Mouse (Mus musculus) retina, postnatal 7 days (tissue): ENCODE results near the gene Cyth1.

Experiments used
- DNase-seq: peaks from one replicate; pipeline ENCODE4 v3.0.0-alpha.2; 2012; ENCODE audit warnings: low read depth, low spot score

The Cyth1 gene

DNA sequence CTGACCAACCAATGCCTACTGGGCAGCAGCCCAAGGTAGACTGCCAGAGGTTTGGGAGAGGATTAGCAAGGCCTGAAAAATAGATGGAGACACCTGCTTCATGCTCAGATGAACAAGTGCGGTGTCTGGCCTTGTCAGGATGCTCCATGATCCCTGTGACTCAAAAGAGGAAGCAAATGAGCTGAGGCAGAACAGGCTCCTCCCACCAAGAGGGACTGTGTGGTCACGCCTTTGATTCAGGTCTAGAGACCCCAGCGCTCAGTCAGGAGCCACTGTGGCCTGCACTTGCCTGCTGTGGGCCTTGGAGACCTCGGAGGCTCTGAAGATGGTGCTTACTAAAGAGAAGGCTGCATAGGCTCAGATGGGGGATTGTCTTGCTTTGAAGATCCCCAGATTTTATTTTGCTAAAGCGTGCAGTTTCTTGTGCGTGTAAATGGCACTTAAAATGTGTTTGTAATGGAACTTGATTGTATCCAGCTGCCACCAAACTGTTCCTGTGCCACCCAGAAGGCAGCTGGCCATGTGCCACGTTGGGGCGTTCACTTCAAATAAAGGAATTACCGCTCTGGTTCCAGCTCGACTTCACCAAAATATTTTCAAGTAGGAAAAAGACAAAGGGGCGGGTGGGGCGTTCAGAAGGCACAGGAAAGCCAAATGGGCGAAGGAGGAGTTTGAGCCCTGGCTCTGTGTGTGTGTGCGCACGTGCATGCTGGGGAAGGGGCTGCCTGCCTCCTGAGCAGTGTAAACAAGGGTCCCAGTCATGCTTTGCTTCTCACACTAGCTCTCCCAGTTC, 6.0 kb upstream of the Cyth1 start:
- DNase-seq: no peak

DNA sequence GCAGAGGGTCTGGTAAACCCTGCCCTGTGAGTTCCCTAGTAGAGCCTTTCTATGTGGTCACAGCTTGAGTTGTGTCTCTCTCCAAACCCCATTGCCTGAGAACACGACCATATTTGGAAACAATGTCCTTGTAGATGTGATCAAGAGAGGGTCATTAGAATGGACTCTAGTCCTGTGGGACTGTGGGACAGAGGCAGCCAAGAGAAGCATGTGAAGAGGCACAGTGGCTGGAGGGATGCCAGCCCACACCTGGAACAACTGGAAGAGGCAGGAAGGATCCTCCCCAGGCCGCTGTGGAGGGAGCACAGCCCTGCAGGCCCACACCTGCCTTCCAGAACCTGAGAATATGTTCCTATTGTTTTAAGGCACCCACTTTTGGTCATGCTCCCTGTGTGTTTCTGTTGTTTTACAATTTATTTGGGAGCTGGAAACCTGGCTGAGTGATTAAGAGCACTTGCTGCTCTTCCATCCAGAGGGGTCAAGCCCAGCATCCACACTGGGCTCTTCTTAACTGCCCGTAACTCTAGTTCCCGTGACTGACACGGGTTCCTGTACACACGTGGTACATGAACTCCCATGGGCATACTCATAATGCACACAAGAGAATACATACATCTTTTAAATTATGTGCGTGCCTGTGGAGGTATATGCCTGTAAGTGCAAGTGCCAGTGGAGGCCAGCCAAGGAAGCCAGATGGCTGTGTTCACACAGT, 5.2 kb upstream of the Cyth1 start:
- no peak for DNase-seq

DNA sequence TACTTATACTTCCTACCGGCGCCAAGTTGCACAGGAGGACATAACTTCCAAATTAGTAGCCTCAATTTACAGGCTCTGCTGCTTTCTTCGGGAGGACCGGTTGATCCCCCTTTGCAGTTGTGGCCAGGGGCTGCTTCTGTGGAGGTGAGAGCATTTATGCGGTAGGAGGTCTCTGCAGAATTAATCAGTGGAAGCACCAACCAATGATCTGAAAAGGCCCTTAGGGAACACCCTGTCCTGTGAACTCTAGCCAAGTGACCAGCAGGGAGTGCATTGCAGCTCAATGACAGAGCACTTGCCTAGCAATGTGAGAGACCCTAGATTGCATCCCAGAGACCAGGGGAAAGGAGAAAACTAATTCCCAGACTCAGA, 606 bp upstream of the Cyth1 start:
- DNase-seq: no peak

DNA sequence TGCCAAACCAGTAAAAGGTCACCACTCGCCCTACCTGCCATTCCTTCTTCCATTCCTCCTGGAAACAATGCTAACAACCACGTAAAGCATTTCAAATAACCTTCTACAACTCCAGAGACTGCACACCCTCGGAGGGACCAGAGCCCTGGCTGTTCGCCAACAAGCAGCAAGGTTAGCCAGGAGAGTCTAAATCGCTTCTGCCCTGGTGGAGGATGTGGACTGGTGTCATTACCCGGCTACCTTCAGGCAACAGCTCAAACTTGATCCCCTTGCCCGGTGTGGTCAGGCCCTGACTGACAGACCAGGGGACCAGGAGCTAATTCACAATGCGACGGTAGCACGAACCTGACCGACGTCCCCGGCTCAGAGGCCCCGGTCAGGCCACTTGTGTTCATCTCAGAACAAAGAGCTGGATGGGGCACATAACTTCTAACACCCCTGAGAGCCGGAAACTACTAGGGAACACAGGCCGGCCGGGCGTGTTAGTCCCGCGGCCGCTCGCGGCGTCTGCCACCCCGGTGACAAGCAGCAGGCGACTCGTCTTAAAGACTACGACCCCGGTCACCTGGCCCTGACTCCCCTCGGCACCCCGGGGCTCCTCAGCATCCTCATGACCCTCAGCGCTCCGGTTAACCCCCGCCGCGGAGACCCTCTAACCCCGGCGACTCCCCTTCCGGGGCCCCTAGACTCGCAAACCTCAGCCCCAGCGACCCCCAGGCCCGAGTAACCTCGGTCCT, 865 bp downstream of the Cyth1 start:
- DNase-seq: no peak

DNA sequence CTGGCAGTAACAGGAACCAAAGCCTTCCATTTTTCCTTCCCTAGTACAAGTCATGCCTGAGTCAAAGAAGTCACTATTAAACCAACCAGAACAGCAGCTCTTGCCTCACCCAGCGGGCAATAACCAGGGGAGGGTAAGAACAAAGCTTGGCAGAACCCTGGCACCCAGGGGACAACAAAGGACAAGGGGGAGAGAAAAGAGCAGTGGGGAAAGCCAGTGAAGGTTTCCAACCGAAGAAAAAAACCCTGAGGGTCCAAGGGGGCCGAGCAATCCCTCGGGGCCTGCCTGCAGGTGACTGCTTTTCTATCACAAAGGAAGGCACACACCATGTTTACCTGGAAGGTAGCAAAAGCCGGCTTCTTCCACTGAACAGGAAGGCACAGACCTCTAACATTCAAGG, 1.7 kb downstream of the Cyth1 start:
- no peak for DNase-seq

DNA sequence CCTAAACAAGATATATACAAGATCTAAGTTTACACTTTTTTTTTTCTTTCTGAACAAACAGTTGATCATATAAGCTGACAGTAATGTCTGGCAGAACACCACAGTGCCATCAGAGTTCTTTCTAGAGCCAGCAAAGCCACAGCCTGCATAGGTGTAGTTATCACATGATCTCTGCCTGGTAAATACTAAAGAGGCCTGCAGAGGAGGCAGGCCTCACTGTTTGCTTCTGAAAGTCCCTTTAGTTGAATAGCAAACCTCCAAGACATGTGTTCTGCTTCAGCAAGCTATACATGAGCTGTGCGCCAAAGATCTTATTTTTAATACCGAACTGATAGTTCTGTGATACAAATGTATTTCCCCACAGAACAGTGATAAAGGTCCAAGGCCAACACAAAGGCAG, 3.3 kb downstream of the Cyth1 start:
- no peak for DNase-seq

DNA sequence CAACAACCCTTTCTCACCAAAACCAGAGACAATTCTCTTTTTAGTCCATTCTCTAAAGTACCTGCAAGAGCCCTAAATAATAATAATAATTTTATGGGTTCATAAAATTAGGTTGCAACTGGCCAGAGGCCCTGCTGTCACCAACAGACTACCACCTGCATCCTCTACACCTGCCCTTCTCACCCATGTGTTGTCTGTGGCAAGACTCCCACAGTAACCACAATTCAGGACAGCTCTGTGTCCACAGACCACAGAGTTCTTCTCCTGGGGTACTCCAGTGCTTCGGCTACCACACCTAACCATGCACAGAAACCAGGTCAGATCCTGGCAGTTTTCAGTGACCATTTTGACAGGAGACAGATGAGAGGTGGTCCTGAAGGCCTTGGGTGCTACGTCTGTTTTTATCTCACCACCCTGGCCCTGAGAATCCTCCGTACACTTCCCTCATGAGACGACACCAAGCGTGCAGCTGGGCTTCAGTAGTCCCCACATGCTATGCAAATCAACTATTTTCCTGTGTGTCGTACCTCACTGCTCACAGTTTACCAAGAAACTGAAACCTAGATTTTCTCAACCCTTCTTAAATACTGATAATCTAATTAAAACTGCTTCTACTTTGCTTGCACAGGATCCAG, 4.6 kb downstream of the Cyth1 start:
- DNase-seq: no peak

DNA sequence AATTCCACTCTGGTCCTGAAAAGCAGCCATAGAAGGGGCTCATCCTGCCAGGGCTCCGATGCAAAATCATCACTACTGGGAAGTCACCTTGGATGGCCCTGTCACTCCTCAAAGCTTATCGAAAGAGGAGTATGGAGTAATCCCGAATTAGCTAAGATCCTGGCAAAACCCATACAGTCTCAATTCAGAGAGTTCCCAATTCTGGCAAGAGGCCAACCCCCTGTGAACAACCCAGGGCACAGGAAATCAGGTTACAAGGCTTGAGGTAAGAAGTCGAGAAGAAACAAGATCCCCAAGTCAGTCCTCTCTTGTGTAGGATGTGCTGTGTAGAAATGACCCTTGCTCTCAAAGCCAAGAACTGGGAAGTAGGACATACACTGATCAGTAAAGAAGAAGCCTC, 5.9 kb downstream of the Cyth1 start:
- DNase-seq: no peak

DNA sequence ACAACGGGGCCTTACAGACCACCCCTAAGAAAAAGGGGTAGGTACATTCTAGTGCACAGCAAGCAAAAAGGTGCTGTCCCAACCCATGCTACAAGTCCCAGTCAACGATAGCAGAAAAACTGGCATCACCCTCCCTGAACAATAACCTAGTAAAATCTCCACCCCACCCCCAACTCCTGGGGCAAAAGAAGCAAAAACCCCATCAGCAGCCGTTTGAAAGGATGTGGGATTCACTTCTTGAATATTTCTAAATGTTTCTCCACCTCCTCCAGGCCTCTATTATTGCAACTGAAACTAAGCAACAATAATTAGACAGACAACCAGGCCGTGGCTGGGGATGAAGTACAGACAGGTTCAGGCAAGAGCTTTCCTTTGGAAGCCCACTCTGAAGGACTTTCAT, 8.0 kb downstream of the Cyth1 start:
- DNase-seq: no peak

DNA sequence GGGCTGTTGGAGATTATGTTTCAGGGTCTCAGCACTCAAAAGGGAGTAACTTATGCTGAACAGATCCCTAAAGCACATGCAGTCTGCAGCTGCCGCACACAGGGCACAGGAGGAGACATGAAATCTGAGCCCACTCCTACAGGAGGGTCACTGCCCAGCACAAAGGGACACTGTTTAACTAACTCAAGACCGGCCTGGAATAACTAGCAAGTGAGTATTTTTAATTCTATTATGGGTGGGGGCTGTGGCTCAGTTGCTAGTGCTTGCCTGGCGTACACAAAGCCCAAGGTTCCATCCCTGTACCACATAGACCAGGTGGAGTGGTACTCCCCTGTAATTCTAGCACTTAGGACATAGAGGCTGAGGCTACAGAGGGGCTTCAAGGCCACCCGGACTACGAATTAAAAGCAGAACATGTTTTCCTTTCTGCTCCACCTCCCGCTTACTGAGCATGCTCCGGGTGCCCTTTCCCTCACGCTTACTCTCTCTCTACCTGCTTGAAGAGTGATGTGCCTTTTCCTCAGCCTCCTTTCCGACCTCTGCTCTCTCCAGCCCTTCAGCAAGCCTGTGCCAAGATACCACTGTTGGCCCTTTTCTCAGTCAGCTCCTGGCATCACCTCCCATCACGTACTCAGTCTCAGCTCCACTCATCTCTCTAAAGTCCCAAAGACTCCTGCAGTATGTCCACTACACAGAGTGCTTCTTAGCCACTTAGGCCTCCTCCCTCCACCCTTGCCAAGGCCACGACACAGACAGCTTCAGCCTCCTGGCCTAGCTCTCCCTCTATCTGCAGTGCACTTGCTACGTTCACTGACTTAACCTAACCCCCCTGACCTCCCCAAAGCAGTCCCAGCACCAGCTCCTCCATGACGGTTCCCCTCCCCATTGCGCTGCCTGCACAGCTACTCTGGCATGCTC, 8.9 kb downstream of the Cyth1 start:
- DNase-seq: no peak

DNA sequence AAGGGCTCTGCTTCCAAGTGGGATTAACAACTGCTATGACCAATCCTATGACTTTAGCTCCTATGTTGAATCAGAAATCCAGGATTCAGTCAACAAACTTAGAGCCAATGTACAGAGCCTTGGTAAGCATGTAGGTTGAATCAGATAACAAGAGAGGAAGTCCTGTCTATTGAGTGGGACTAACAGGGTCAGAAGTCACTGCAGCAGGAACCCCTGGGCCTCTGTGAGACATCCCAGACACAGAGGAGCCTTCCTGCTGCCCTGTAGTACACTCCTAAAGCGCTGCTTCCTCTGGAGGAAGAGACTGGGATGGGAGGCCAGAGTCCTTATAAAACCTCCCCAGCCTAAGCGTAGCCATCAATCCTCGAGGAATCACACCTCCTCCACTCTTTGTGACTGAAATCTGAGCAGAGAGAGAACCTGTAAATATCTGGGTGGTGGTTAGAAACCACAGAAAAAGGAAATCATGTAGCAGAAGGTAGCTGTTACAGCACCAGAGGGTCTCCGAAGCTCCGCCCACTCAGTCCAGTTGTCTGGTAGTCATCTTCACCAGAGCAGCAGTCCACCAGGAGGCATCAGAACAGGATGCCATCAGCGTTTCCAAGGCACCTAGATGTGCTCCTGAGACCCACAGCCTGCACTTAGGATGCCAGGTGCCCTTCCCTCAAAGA, 11.7 kb downstream of the Cyth1 start:
- DNase-seq: no peak

DNA sequence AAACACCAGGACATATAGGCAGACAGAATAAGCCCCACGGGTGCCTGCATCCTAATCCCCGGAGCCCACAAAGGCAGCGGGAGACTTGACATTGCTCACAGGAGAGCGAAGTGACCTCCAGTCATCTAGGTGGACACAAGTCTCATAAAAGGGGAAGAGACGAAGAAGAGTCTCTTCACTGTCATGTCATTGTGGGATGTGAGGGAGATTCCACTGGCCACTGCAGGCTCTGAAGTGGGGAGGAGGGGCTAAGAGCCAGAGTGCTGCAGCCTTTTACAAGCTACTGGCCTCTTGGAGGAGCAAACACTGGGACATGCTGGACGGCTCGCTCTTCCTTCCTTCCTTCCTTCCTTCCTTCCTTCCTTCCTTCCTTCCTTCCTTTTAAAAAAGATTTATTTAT, 13.5 kb downstream of the Cyth1 start:
- no peak for DNase-seq

DNA sequence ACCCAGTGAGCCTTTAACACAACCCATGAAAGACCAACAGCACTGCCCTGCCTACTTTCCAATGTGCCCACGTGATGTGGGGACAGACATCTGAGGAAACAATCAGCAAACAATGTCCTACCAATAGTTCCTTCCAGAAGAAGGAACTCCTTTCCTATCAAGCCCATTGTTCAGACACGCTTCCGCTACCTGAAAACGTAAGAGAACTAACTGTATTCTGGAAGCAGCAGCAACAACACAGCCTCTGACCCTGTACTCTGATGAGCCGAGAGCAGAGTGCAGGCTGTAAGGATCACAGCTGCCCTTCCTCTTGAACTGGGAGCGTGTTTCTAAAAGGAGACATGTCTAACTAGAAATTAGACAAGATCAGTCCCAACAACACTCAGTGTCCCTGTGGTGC, 13.9 kb downstream of the Cyth1 start:
- DNase-seq: no peak

DNA sequence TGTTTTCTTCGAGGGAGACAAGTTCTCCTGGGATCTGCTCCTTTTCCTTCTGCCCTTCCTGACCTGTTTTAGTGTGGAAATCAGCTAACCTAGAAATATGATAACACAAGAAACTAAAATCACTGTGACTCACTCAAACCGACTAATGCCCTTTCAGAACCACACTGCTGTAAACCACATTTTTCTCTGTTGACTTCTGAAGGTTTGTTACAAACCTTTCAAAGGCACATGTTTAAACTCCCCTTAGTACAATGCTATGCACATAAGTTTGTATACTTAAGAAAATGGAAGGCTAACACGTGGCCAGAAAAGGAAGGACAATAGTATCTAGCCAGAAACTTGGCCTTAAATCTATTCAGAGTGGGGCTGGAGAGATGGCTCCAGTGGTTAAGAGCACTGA, 14.5 kb downstream of the Cyth1 start:
- no peak for DNase-seq

DNA sequence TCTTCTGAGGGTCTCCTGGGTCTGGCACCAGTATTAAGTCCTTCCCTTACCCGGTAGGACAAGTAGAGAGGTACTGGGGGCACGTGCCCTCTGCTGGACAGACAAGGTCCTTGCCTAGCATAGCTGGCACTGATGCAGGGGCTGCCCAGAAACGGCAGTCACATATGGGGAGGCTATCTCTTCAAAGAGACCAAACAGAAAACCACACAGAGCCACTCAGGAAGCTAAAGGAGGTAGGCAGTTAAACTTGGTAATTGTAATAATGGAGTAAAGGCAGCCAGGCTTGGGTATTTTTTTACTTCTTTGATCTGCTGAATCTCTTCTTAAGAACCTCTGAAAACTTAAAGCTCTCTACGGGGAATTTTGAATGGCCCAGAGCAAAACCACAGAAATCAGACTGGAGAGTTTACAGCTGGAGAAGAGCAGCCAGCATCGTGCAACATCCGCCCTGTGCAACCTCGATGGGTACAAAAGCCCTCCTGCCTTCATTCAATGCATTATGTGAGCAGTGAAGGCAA, 16.0 kb downstream of the Cyth1 start:
- no peak for DNase-seq

DNA sequence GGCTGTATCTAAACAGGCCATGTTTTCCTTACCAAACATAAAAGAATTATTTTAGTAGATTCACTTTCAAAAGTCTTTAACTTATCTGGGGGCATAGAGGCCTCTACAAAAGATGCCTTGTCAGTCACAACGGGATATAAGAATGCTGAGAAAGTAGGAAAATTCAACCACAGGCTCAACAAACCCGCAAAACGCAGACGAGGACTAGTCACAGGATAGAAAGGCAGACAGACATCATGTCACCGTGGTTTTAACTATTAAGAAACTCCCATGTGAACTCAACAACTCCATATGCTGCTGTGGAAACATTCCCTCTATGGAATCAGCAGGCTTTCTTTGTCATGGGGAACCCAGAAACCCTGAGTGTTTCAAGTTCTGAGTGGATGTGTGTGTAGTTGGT, 18.5 kb downstream of the Cyth1 start:
- DNase-seq: no peak

DNA sequence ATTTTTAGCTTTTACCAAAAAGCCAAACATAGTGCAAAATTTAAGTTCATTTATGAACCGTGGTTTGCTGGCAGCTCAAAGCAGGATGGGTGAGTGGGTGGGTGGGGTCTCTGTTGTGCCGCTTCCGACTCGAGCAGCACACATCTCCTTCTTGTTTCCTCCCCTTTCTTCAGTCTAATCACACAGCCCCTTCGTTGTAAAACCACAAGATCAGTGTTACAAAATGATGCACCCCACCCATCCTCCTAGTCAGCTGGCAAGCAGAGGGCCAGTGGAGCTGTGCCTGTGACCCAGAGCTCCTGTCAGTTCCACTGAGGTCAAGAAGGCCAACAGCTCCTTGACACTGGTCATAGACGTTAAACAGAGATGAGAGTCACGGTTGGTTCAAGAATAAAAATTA, 20.7 kb downstream of the Cyth1 start:
- no peak for DNase-seq

DNA sequence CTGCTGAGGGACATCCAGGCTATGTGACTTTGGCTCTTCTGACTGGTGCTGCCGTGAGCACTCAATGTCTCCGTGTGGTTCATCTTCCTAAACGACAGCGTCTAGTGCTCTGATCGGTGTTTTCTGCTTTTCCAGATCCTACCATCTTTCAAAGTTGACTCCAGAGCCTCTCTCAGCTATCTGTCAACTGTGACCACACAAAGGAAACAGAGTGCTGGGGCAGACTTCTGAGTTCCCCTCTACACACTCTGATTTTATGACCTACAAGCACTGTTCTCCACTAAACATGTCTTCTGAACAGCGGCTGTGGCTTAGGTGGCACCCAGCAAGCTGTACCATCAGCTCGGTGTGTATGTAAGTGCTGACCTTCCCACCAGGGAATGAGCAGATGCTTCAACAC, 21.5 kb downstream of the Cyth1 start:
- no peak for DNase-seq

DNA sequence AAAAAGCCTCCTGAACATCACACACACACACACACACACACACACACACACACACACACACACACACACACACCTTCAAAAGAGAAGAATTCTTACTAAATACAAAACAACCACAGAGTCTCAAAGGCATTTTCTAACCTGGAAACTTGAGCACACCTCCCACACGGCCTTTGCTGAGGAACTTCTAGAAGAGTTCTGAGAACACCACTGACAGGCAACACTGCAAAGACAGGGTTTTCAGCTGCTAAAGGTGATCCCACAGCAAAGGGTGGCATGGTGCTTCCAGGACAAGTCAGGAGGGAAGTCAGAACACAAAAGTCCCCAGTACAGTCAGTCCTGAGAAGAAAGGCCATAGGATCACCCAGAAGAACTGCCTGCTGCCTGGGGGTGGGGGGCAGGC, 22.5 kb downstream of the Cyth1 start:
- DNase-seq: no peak

DNA sequence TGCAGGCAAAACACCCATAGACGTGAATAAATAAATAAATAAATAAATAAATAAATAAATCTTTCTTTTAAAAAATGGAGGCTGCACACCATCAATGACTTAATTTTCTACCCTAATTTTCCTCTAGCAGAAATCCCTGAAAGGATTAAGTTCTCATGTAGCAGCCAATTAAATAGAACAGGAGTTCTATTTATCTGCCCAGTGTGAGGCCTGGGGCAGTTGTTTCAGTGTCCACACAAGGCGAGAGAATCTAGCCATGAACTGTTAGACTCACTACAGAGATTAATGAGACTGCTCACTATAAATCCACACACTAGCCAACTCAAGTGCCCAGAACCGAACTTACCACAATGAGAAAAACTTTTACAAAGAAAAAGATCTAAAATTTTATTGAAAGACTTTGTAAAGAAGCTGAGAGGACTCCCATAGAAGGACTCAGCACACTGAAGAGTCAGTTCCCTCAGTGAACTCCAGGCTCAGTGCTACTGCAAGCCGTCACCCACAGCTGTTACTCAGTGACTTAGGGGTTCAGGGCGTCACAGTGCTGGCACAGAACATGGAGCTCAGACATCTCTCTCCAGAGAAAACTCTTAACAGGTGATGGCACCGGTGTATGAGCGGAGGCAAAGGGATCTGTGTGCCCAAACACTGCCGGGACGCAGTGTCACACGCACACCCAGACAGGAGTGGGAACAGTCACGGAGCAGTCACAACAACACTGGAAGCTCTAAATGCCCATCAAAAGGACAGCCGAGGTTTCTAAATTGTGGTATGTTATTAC, 23.1 kb downstream of the Cyth1 start:
- no peak for DNase-seq
